Mouse (Mus musculus): ENCODE measurements around the gene Zbtb39.

DNA sequence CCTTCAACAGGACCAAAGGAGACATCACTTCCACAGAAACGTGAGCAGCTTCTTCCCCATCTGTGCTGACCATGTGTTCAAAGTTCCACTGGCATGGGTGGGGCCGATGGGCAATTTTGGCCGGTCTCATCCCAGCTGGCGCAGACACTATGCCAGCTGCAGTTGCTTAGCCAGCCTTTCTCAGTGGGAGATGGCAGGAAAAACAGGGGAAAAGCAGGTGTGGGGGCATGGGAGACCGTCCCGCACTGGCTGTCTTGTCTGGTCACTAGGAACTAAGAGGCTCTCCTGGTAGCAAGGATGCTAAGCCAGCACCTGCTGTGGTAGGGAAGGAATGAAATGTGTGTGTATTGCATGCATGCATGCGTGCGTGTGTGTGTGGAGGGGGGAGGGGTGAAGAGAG lies 10.9 kb upstream of the Zbtb39 start:
- TF ChIP-seq CTCF (IDR thresholded peaks at IDR 0.05 in 2 of 3, conservative IDR thresholded peaks at IDR 0.05 in 1 of 3; ENCODE audit: control insufficient read depth in 1 of 3, insufficient read depth in 1 of 3, low read depth in 2 of 3, low read length in 3 of 3, poor library complexity in 1 of 3, severe bottlenecking in 1 of 3) (no peak), POLR2A (IDR thresholded peaks at IDR 0.05; ENCODE audit: control insufficient read depth in 1 of 2, insufficient read depth in 1 of 2, low read depth in 1 of 2, low read length in 2 of 2, poor library complexity in 1 of 2) (no peak), TCF12 (IDR thresholded peaks at IDR 0.05; ENCODE audit: low read depth, low read length) (no peak), SIN3A (IDR thresholded peaks at IDR 0.05; ENCODE audit: low read length) (no peak), ZMIZ1 (IDR thresholded peaks at IDR 0.05; ENCODE audit: low read depth, low read length) (no peak), USF1 (IDR thresholded peaks at IDR 0.05; ENCODE audit: low read depth, low read length) (no peak), MAX (IDR thresholded peaks at IDR 0.05; ENCODE audit: low read length) (no peak), MAFK (IDR thresholded peaks at IDR 0.05; ENCODE audit: borderline replicate concordance, low read depth, low read length) (no peak), POLR2AphosphoS5 (IDR thresholded peaks at IDR 0.05; ENCODE audit: borderline replicate concordance, low read depth, low read length) (no peak), TAL1 (IDR thresholded peaks at IDR 0.05; ENCODE audit: low read length) (no peak), UBTF (IDR thresholded peaks at IDR 0.05; ENCODE audit: borderline replicate concordance, insufficient read depth, low read depth, low read length) (no peak), ETS1 (IDR thresholded peaks at IDR 0.05; ENCODE audit: low read depth, low read length) (no peak), MAZ (IDR thresholded peaks at IDR 0.05; ENCODE audit: low read depth, low read length) (no peak)
